Mouse (Mus musculus) CH12.LX (cell line): ENCODE data around the gene Foxp1.

ENCODE experiments used
- CHD2 ChIP-seq: IDR thresholded peaks from 2 replicates; pipeline ENCODE4 v1.6.1; 2011; ENCODE audit warnings: low read length, improper control_type of control experiment
- CTCF ChIP-seq, 2 experiments: IDR thresholded peaks in 1 of 2; conservative IDR thresholded peaks in 1 of 2; 2 replicates each; pipeline ENCODE4 v1.5.1; 2011 to 2012; ENCODE audit warnings: low read depth in 2 of 2, low read length in 2 of 2, improper control_type of control experiment in 1 of 2, inconsistent platforms in 1 of 2, mild to moderate bottlenecking in 1 of 2, moderate library complexity in 1 of 2
- EP300 ChIP-seq: IDR thresholded peaks from 2 replicates; pipeline ENCODE4 v1.6.1; 2011; ENCODE audit warnings: low read length, improper control_type of control experiment
- GABPA ChIP-seq: IDR thresholded peaks from 2 replicates; pipeline ENCODE4 v1.6.1; 2012; ENCODE audit warnings: low read depth, low read length, improper control_type of control experiment, inconsistent platforms; ENCODE audit not compliant: insufficient replicate concordance
- HCFC1 ChIP-seq: IDR thresholded peaks from 2 replicates; pipeline ENCODE4 v1.6.1; 2012; ENCODE audit warnings: low read depth, mild to moderate bottlenecking, inconsistent platforms, low read length, improper control_type of control experiment
- JUN ChIP-seq: IDR thresholded peaks from 2 replicates; pipeline ENCODE4 v1.6.1; 2011; ENCODE audit warnings: low read depth, mild to moderate bottlenecking, low read length, improper control_type of control experiment, moderate library complexity; ENCODE audit not compliant: insufficient read depth
- JUND ChIP-seq: conservative IDR thresholded peaks from 2 replicates; pipeline ENCODE4 v1.6.1; 2011; ENCODE audit warnings: low read depth, low read length, improper control_type of control experiment
- MAZ ChIP-seq: IDR thresholded peaks from 2 replicates; pipeline ENCODE4 v1.6.1; 2012; ENCODE audit warnings: low read depth, mild to moderate bottlenecking, inconsistent platforms, low read length, improper control_type of control experiment, moderate library complexity
- POLR2A ChIP-seq: IDR thresholded peaks from 2 replicates; pipeline ENCODE4 v1.6.1; 2011; ENCODE audit warnings: low read depth, mild to moderate bottlenecking, improper control_type of control experiment, low read length
- POLR2AphosphoS2 ChIP-seq: IDR thresholded peaks from 2 replicates; pipeline ENCODE4 v1.6.1; 2011; ENCODE audit warnings: low read depth, low read length, improper control_type of control experiment
- SIN3A ChIP-seq: IDR thresholded peaks from 2 replicates; pipeline ENCODE4 v1.6.1; 2012; ENCODE audit warnings: low read length, improper control_type of control experiment, inconsistent platforms
- ZC3H11A ChIP-seq: IDR thresholded peaks from 2 replicates; pipeline ENCODE4 v1.6.1; 2012; ENCODE audit warnings: low read depth, mild to moderate bottlenecking, inconsistent platforms, low read length, improper control_type of control experiment
- ZKSCAN1 ChIP-seq: IDR thresholded peaks from 2 replicates; pipeline ENCODE4 v1.6.1; 2012; ENCODE audit warnings: low read depth, inconsistent platforms, low read length, improper control_type of control experiment, borderline replicate concordance

- no peak for TF ChIP-seq EP300
- TF ChIP-seq CTCF (conservative IDR thresholded peaks at IDR 0.05 in 1 of 2, IDR thresholded peaks at IDR 0.05 in 1 of 2; ENCODE audit: low read depth in 2 of 2, low read length in 2 of 2), result no peak
- no peak for TF ChIP-seq HCFC1
- no peak for TF ChIP-seq POLR2AphosphoS2
- TF ChIP-seq JUN, result no peak
- TF ChIP-seq ZKSCAN1, result no peak
- no peak for TF ChIP-seq ZC3H11A
- no peak for TF ChIP-seq CHD2
- no peak for TF ChIP-seq SIN3A
- TF ChIP-seq JUND, result no peak
- no peak for TF ChIP-seq GABPA
- no peak for TF ChIP-seq POLR2A
- TF ChIP-seq MAZ, result no peak
These were observed 89.5 kb downstream of the Foxp1 start for GRCm38 (mm10) chr6:99433006-99433405.
